Mouse (Mus musculus) stomach, postnatal 0 days (tissue): ENCODE results near the gene Prkag2.
"Not testable (repeated sequence)": the region's sequence is repeated elsewhere in the genome, so short reads cannot be mapped to it uniquely, and the experiment has no call there.

Experiments used
- CTCF ChIP-seq: IDR thresholded peaks from 2 replicates; pipeline ENCODE4 v1.5.1; 2016; ENCODE audit warnings: antibody characterized with exemption, low read depth, mild to moderate bottlenecking, moderate library complexity
- EP300 ChIP-seq: optimal IDR thresholded peaks from 2 replicates; pipeline ENCODE3; 2016; ENCODE audit warnings: antibody characterized with exemption

DNA sequence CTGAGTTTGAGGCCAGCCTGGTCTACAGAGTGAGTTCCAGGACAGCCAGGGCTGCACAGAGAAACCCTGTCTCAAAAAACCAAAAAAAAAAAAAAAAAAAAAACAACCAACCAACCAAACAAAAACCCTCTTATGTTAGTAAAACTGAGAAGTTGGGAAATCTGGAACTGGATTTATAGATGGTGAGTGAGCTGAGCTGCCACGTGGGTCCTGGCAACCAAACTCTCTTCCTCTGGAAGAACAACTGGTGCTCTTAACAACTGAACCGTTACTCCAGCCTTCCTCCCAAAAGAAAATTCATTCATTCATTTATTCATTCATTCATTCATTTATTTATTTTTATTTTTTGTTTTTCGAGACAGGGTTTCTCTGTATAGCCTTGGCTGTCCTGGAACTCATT lies 278.2 kb downstream of the Prkag2 start:
- TF ChIP-seq CTCF, EP300: not testable (repeated sequence)
